Mouse (Mus musculus): ENCODE results near the gene Bace1.

DNA sequence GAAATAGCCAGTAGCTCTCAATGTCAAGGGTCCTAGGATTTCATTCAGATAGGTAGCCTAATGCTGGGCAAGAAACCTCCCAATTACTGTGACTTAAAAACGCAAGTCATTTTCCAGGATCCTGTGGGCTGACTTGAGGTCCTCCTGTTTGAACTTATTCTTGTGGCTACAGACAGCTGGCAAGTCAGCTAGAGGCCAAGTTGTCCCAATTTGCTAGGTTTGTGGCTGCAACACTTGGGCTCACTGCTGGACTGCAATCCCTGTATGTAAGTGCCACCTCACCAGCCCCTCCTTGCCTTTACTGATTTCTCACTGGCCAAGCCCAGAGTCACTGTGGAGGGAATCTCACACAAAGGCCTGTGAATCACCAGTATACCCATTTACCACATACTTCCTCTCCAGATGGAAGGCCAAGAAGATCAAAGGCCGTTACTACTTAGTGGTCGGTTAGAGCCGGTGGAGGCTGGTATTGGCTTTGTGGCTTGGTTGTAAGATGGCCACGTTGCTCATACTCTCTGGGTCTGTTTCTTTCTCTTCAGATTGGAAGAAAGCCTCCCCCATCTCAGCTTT, 8.6 kb downstream of the Bace1 start:
- TF ChIP-seq CTCF (IDR thresholded peaks at IDR 0.05; ENCODE audit: low read depth) (no peak), EP300 (IDR thresholded peaks at IDR 0.05; ENCODE audit: low read depth) (no peak)
